Mouse (Mus musculus): ENCODE measurements around the gene Tarsl2. TPM values are rescaled to one million over a fixed set of nuclear protein-coding genes. Genes with fewer than 3 reads are reported as not detected.
A peak's percentile ranks its signal among the peaks of the same experiment; 100 is the strongest.

Gene Tarsl2
- total RNA-seq, 4 experiments from 2014 or later, result 31.4 to 34.5 (median 32.2) TPM

- DNase-seq (ENCODE audit: low spot score), result no peak
Observed at GRCm38 (mm10) chr7:65650662-65651061, 6.0 kb downstream of the Tarsl2 start.

DNA sequence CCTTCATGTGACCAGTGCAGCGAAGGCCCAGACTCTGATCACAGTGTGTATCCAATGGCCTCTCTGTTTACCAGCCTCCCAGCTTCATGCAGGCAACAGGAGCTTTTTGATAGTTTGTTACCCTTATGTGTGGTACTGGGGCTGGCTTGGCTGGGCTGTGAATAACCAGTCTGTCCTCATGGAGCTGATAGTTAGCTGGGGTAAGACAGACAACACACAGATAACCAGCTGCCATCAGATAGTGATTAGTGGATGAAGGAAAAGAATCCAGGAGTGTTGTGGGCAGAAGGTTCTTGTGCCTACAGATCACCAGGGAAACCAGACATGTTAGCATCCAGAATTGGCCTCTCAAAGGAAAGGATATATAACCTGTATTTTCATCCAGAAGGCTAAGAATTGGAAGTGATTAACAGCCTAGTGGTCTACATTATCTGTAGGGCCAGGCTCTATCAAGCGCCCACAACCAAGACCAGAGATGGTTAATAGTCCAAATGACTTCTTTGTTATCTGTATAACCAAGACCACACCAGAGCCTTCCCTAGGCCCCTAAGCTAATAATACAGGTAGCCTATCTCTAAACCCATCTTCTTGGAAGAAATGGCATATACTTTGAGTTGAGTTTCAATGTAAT, 12.9 kb downstream of the Tarsl2 start:
- DNase-seq (ENCODE audit: low spot score), result no peak

DNA sequence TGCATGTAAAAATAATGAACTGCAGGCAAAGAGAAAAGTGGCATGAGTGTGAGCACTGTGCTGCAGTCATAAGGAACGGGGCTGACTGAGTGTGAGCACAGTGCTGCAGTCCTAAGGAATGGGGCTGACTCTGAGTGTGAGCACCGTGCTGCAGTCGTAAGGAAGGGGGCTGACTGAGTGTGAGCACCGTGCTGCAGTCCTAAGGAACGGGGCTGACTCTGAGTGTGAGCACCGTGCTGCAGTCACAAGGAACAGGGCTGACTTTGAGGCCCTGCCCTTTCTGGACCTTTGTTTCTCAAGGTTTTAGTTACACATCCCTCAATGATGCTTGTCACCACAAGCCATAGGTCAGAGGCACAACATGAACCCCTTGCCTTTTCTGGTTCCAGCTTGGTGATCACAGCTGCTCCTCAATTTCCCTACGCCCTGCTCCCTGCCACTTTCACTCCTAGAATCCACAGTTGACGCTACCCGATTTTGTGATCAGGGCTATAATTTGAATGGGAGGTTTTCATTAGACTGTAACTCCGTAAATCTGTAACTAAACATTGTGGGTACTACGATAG, 18.6 kb downstream of the Tarsl2 start:
- DNase-seq (ENCODE audit: low spot score), result no peak

DNA sequence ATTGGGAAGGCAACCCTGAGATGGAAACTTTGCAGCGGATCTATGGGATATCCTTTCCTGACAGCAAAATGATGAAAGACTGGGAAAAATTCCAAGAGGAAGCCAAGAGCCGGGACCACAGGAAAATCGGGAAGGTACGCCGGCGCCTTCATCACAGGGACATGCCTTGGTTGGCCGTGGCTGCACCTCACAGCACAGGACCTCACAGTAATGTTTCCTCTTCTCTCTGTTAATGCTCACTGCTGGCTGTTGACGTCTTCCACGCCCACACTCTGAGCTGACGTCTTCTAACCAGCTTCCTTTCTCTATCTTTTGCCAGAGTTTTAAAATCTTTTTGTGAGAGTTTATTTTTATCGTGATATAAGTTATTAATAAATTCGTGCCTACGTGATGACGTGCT, 19.2 kb downstream of the Tarsl2 start:
- DNase-seq (ENCODE audit: low spot score), result no peak

- DNase-seq (ENCODE audit: low spot score), result no peak
Observed at GRCm38 (mm10) chr7:65667491-65667890, 22.8 kb downstream of the Tarsl2 start.

- no peak for DNase-seq (ENCODE audit: low spot score)
Observed at GRCm38 (mm10) chr7:65678050-65678449, 33.4 kb downstream of the Tarsl2 start.

DNA sequence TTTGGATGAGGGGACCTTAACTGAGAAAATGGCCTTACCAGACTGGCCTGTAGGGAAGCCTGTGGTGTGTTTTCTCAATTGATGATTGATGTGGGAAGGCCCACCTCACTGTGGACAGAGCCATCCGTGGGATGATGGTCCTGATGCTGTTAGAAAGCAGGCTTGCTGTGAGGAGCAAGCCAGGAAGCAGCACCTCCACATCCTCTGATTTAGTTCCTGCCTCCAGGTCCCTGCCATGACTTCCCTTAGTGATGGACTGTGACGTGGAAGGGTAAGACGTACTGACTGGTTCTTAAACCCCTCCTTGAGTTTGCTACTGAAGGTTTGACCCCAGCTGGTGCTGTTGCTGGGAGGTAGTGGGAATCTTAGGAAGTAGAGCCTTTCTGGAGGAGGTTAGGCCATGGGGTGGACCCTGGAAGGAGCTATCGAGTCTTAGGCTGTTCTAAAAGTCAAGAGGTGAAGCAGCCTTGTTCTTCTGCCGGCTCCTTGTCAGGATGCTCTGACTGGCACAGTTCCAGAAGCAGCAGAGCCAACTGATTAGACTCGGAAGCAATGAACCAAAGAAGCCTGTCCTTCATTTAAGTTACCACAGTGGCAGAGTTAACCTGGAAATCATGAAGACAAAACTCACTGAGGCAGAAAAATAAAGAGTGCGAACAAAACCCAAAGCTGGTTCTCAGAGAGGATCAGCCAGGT, 34.4 kb downstream of the Tarsl2 start:
- DNase-seq (ENCODE audit: low spot score), result no peak

GRCm38 (mm10) chr7:65681166-65681565, 36.5 kb downstream of the Tarsl2 start:
- no peak for DNase-seq (ENCODE audit: low spot score)

GRCm38 (mm10) chr7:65684256-65684835, 39.6 kb downstream of the Tarsl2 start:
- DNase-seq (ENCODE audit: low spot score), result no peak

GRCm38 (mm10) chr7:65686664-65687063, 42.0 kb downstream of the Tarsl2 start:
- no peak for DNase-seq (ENCODE audit: low spot score)

DNA sequence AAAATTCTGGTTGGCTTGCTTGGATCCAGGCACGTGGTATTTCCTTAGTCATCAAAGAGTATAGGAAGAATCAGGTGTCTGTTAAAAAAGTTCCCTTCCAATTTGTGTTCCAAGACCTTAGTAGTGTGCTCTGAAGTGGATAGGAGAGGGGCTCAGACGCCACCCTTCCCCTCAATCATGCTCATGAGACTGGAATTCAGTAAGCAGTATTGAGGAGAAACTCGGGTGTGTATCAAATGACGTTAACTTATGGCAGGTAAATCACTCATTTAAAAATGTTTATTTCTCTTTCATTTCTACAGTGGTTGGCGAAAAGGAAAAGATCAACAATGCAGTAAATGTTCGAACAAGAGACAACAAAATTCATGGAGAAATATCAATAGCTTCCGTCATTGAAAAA, 46.2 kb downstream of the Tarsl2 start, which contains the start of gene Tm2d3:
Gene Tm2d3 (plus strand): TSS at position 301 of the 400 bp plus-strand sequence.
- DNase-seq (ENCODE audit: low spot score), result no peak

GRCm38 (mm10) chr7:65691929-65692605, 47.4 kb downstream of the Tarsl2 start:
- DNase-seq (ENCODE audit: low spot score), result no peak

DNA sequence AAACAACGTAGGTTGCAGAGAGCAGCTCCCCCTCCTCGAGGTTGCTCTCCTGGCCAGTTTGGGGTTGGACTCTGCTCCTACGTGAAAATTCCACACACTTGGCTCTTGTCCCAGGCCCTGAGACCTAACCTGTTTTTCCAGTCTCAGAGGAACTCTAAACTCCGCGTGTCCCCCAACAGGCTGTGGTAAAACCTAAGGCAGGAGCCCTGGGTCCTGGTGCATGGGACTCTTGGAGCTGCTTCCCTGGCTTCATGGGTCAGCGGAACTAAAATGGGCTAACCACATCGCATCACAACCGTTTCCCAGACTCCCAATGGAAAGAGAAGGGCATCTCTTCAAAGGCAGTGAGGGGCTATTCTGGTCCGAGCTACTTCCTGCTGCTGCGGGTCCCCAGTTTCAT, 48.2 kb downstream of the Tarsl2 start:
- DNase-seq (ENCODE audit: low spot score), result no peak

- DNase-seq (ENCODE audit: low spot score), result peak; percentile 84
Observed at GRCm38 (mm10) chr7:65693301-65693821, 48.7 kb downstream of the Tarsl2 start.

- no peak for DNase-seq (ENCODE audit: low spot score)
Observed at GRCm38 (mm10) chr7:65696450-65696849, 51.8 kb downstream of the Tarsl2 start.

- no peak for DNase-seq (ENCODE audit: low spot score)
Observed at GRCm38 (mm10) chr7:65702076-65702475, 57.4 kb downstream of the Tarsl2 start.

DNA sequence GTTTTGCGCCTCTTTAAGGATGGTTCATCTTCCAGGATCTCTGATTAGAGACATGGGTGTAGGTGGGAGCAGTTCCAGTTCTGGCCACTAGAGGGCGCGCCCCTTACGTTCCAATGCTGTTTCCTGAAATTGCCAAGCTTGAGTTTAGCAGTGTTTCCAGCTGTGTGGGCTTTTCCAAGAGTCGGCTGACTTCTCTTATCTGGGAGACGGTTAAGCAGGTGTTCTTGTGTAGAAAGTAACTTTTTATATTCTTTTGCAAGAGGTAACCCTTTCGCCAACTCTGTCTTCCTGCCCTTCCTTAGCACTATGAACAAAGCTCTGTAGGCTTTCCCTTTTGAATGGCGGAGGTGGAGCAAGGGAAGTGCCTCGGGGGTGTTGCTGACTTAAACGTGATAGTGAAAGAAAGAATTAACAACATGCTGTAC, 60.1 kb downstream of the Tarsl2 start:
- DNase-seq (ENCODE audit: low spot score), result peak; percentile 79

DNA sequence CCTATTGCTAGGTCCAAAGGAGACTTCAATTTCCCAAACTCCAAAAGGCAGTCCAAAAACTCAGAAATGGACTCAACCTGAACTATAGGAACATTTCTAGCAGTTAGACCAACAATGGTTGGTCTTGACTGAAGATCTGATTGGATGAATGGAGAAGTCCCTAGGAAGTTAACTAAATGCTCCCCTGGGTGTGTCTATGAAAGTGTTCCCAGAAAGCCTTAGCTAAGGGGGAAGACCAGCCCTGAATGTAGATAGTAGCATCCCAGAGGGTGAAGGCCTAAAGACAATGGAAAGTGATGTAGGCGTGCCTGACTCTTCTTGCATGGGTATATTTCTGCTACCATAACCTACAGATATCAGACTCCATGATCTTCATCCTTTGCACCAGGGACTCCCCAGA, 63.8 kb downstream of the Tarsl2 start:
- no peak for DNase-seq (ENCODE audit: low spot score)

- DNase-seq (ENCODE audit: low spot score), result no peak
Observed at GRCm38 (mm10) chr7:65710301-65710700, 65.6 kb downstream of the Tarsl2 start.

DNA sequence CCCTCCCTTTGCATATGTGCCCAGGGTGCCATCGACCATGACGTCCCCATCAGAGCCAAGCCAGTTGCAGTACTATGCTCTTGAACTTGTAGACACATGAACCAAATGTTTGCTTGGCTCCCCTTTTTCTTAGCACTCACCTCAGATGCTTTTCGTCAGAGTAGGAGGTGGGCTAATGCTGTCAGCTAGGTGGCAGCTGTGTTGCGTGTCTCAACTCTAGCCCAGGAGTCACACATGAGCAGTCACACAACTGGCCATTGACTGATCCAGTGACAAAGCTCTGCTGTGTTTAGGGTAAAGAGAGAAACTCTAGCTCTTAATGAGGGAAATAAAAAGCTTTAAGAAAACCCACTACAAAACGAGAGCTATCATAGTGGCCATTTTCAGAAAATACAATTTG, 69.1 kb downstream of the Tarsl2 start:
- no peak for DNase-seq (ENCODE audit: low spot score)

DNA sequence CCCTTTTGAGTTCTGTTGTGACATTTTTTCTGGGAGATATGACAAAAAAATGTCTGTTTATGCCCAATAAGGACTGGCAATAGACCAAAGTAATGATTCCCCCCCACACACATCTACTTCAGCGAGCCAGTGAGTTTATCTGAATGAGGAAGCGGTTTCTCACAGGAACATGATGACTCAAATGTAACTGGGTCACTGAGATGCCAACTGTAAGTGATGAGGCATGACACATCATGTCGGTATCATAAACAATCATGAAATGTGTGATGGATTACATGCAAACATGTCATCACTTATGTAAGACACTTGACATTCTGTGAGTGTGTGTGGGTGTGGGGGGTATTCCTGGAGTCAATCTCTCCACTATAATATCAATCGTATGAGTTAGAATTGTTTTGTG, 69.6 kb downstream of the Tarsl2 start:
- DNase-seq (ENCODE audit: low spot score), result no peak

DNA sequence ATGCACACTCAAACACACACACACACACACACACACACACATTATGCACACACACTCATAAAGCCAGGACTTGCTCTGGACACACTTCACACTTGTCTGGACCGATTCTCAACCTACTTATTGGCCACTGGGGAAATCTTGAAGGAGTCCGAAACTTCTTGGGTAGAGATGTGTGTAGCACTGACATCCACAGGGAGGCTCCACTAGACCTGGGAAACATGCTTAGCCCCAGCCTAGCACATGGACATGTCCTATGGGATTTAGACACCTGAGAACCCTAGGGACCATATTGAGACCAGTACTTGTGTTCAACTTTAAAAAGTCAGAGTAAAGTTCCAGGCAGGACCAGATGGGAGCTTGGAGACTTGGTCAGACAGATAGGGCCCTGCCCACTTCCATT, 89.3 kb downstream of the Tarsl2 start:
- DNase-seq (ENCODE audit: low spot score), result no peak

Data from heart, adult 8-10 months (tissue).